Mouse (Mus musculus): ENCODE data around the gene Endov.

Endov gene

DNA sequence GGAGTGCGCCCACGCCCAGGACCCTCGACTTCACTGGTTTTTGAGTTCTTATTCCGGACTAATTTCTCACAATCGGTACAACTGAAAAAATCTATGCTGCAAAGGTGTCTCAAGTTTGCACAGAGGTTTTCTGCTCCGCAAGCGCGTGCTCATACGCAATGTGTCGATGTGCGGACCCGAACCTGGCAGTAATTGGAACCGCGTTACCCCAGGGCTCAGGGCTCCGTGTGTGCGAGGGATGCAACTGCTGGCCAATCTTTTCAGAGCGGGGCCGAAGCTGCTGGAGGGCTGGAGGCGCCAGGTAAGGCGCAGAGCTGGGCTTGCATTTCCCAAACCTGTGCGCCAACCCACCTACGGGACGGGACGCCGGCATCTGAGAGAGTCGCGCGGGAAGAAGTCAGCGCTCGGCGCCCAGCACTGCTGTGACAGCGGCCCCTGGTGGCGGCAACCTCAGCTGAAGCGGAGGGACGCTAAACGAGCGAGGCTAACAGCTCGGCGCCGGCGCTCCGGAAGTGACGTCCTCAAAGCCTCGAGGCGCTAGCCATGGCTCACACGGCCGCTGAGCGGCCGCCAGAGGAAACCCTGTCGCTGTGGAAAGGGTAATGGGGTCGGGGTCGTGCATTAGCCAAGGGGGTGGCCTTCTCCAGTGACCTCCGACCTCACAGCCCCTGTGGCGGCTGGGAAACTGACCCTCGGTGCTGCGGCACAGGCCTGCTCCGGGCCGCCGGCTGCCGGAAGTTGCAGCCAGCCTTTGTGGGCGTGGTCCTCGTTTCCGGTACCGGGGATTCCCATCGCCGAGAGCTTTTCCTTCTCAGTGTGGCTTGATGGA, at the start of gene Endov:
Endov (plus strand) TSS at position 487 of the 829 bp plus-strand sequence.
- DNase-seq (ENCODE audit: low read depth), result peak; percentile 86

DNA sequence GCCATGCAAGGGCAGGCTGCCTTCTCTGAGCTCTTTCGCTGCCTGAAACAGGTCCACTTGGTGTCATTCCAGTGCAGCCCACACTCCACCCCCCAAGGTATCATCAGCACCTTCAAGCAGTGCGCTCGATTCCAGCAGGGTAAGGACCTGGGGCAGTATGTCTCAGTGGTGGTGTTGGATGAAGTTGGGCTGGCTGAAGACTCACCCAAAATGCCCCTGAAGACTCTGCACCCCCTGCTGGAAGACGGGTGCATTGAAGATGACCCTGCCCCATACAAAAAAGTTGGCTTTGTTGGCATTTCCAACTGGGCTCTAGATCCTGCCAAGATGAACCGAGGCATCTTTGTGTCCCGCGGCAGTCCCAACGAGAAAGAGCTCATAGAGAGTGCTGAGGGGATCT, 48.9 kb upstream of the Endov start:
- no peak for DNase-seq (ENCODE audit: low read depth)

GRCm38 (mm10) chr11:119443442-119443841, 47.7 kb upstream of the Endov start:
- DNase-seq (ENCODE audit: low read depth), result no peak

DNA sequence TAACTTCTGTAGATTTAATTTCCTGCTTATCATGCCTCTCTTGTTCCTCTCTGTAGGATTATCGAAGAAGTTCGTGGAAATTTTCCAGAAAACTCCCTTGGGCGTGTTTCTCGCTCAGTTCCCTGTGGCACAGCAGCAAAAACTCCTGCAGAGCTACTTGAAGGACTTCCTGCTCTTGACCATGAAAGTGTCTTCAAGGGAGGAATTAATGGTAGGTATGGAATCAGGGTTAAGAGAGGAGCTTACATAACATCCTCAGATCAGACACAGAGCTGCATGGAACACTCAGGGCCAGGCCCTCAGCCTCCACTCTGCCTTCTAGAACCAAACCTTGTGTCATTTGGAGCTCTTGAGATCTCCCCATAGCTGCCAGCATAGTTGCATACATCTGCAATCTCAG, 35.0 kb upstream of the Endov start:
- no peak for DNase-seq (ENCODE audit: low read depth)

DNA sequence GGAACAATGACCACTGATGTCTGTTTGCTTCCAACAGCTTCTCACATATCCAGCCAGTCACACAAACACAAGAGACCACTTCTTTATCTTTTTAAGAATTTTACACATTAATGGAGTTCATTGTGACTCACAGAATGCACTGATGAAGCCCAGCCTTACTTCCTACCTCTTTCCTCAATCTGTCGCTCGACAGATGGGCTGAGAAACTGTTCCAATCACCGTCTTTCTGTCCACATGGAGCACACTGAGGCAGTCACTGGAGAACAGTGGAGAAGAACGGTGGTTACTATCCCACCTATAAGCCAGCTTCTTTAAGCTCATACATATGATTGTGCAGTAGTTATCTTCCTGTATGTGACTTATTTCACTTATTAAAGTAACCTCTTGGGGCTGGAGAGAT, 13.3 kb upstream of the Endov start:
- DNase-seq (ENCODE audit: low read depth), result no peak

- no peak for DNase-seq (ENCODE audit: low read depth)
Measured at GRCm38 (mm10) chr11:119491690-119492087, 542 bp downstream of the Endov start.

GRCm38 (mm10) chr11:119492830-119493229, 1.7 kb downstream of the Endov start:
- DNase-seq (ENCODE audit: low read depth), result no peak

DNA sequence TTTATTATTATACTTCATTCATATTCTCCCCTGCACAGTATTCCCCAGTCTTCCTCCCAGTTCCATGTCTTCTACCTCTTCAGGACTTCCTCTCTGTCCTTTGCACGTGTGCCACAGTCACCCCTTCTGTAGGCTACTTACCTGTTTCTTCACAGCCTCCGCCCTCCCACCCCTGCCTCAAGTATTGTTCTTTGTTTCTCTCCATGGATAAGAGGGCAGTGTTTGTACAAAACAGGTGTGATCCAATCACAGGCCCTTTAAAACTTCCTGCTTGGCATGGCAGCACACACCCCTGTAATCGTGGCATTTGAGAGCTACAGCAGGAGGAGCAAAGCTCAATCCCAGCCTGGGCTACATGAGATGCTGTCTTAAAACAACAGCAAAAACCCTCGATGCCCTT, 2.4 kb downstream of the Endov start:
- DNase-seq (ENCODE audit: low read depth), result no peak

- DNase-seq (ENCODE audit: low read depth), result no peak
Measured at GRCm38 (mm10) chr11:119496147-119496546, 5.0 kb downstream of the Endov start.

GRCm38 (mm10) chr11:119497451-119497850, 6.3 kb downstream of the Endov start:
- DNase-seq (ENCODE audit: low read depth), result no peak

- no peak for DNase-seq (ENCODE audit: low read depth)
Measured at GRCm38 (mm10) chr11:119499297-119499696, 8.2 kb downstream of the Endov start.

GRCm38 (mm10) chr11:119500011-119500410, 8.9 kb downstream of the Endov start:
- DNase-seq (ENCODE audit: low read depth), result no peak

GRCm38 (mm10) chr11:119503675-119504074, 12.5 kb downstream of the Endov start:
- peak; percentile 12 for DNase-seq (ENCODE audit: low read depth)

- no peak for DNase-seq (ENCODE audit: low read depth)
Measured at GRCm38 (mm10) chr11:119506386-119506785, 15.2 kb downstream of the Endov start.

- DNase-seq (ENCODE audit: low read depth), result no peak
Measured at GRCm38 (mm10) chr11:119507772-119508171, 16.6 kb downstream of the Endov start.

DNA sequence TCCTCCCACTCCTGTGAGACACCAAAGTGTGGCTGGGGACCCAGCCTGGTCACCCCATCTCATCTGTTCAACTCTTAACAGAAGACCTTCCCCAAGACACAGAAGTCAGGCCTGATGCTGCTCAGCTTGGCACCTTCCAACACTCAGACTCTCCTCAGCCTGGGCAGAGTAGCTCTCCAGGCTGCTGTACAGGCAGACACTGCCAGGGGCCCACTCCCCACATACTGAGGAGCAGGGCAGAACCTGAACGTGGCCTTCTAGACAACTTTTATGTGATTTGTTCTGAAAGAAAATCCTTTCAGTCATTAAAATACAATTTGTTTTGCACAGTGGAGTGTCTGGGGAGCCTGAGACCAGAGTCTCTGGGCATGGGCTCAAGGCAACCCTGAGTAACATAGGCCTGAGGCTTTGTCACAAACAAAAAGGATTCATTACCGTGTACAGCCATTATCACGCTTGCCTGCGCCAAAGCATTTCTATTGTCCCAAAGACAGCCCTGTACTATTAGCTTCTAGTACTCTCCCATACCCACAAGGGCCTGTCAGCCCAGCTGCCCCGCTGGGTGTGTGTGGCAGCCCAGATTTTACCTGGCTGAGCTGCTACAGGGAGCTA, 18.1 kb downstream of the Endov start:
- no peak for DNase-seq (ENCODE audit: low read depth)

DNA sequence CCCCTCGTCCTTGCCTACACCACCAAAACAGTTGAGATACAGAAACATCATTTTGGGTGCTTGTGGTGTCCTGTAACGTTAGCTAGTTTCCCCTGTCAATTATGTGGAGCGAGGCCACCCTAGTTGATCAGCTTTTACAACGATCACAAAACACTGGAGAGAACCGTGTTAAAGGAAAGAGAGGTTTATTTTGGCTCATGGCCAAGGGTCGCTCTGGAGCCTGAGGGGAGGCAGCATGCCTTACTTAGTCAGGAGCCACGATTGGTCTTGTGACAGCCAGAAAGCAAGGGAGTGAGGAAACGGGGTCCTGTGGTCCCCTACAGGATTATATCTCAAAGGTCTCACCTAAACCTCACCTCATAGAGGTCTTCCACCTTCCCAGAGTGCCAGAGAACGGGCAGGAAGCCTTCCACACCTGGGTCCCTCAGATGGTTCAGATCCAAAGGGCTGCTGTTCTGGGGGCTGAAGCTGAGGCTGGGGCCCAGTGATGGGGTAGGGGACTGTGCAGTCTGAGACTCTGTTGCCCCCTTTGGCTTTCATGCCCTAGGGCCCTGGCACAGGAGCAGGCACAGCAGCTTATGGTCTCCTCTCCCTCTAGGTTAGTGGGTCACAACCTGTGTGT, 22.0 kb downstream of the Endov start:
- DNase-seq (ENCODE audit: low read depth), result no peak

GRCm38 (mm10) chr11:119514108-119514860, 23.1 kb downstream of the Endov start:
- DNase-seq (ENCODE audit: low read depth), result no peak

DNA sequence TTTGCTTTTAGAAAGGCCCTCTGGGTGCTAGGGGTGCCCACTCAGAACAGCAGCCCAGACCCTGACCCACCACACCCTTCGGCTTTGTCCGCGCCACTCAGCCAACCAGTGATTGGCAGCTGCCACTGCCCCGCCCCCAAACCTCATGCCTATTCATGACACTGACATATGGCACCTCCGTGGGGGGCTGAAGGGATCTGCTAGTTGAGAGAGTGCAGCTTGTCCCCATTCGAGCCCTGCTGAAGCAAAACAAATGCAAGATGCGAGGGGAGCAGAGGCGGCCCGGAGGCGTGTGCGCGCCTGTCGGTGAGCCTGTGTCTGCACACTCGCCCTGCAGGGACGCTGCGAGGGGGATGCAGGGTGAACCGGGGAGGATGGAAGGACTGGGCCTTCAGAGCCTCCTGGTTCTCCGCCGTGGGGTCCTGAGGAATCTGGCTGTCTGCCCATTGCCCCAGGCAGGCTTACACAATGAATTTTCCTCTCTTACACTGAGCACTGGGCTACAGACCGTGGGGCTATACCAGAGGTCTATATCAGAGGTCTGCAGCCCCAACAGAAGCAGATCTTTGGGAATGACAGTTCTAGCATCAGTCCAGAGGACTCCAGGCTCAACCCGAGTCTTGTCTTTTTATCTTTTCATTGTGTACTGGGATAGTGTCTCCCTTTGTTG, 24.0 kb downstream of the Endov start:
- DNase-seq (ENCODE audit: low read depth), result no peak

- no peak for DNase-seq (ENCODE audit: low read depth)
Measured at GRCm38 (mm10) chr11:119515823-119516676, 24.9 kb downstream of the Endov start.
